26 mouse cellular contexts compared by ENCODE assay signal in genomic region chr3:57125792-57126485, GRCm38 (mm10).
A peak's percentile ranks its signal among the peaks of the same experiment; 100 is the strongest.
DNase-seq lines count a peak whose midpoint lies in the region; ATAC-seq and TF ChIP-seq lines count a peak whose summit lies in the region.
"Had no signal": no experiment of that assay in that cellular context is flagged by ENCODE, and none has a peak within 500 bp of the region (broad histone marks: within the 10 kb centered on the region; RNA-seq: fewer than 3 reads in every experiment).

No protein-coding gene starts in this region.

- TF ChIP-seq CTCF in layer of hippocampus, adult 2 months (conservative IDR thresholded peaks at IDR 0.05) = no peak

- ATAC-seq in megakaryocyte progenitor cell, adult 5-6 weeks (replicated peaks; ENCODE audit: poor library complexity) = no peak
- ATAC-seq: forebrain, embryonic 16.5 days; inflammation-experienced regulatory T-cells, adult 6 months; midbrain, embryonic 13.5 days had no signal

- H3K27ac ChIP-seq in layer of hippocampus, adult 2 months = peak overlapping the region; percentile 29; the same call in 1 of the 2 replicates
- H3K27ac ChIP-seq: heart, adult 2 months; heart, embryonic 13.5 days; hindbrain, embryonic 15.5 days; limb, embryonic 13.5 days; lung, embryonic 15.5 days; midbrain, embryonic 13.5 days; stomach, postnatal 0 days had no signal

- H3K4me3 ChIP-seq in layer of hippocampus, adult 2 months = no peak overlapping the region
- H3K4me3 ChIP-seq: heart, adult 2 months; heart, embryonic 13.5 days; hindbrain, embryonic 15.5 days; limb, embryonic 13.5 days; lung, embryonic 15.5 days; megakaryocyte, embryonic 14.5 days; midbrain, embryonic 13.5 days had no signal

- peak; percentile 9 to 16 for DNase-seq in layer of hippocampus, adult 2 months (ENCODE audit: low spot score in 2 of 2)
- DNase-seq in layer of hippocampus, adult 9-10 months (ENCODE audit: low spot score) = no peak
- peak; percentile 75 for DNase-seq in 3134 (ENCODE audit: extremely low read depth, insufficient read length, low spot score)
- peak; percentile 37 for DNase-seq in NIH3T3 (ENCODE audit: low read depth)
- DNase-seq in fibroblast of lung, adult 2 months (ENCODE audit: low read depth) = peak; percentile 29
- no peak for DNase-seq in adrenal gland, postnatal 10 days
- DNase-seq: adrenal gland, postnatal 25 days; cerebellum, adult 2 months; cerebellum, postnatal 14 days; heart, adult 2 months; heart, postnatal 10 days; kidney, adult 11 months; kidney, postnatal 14 days; lung, postnatal 36 days; thymus, adult 2 months; thymus, postnatal 4 days had no signal

Comparison
In these comparisons a context has a peak if more than half of its experiments do, and no peak if none do; other contexts are left out.
1. DNase-seq: peak in layer of hippocampus, adult 2 months (2 of 2), 3134 (single experiment), NIH3T3 (single experiment) and fibroblast of lung, adult 2 months (single experiment); none in layer of hippocampus, adult 9-10 months (single experiment) and adrenal gland, postnatal 10 days (single experiment).